Comparison of ENCODE assay signal across 8 mouse cellular contexts in the genomic region with DNA sequence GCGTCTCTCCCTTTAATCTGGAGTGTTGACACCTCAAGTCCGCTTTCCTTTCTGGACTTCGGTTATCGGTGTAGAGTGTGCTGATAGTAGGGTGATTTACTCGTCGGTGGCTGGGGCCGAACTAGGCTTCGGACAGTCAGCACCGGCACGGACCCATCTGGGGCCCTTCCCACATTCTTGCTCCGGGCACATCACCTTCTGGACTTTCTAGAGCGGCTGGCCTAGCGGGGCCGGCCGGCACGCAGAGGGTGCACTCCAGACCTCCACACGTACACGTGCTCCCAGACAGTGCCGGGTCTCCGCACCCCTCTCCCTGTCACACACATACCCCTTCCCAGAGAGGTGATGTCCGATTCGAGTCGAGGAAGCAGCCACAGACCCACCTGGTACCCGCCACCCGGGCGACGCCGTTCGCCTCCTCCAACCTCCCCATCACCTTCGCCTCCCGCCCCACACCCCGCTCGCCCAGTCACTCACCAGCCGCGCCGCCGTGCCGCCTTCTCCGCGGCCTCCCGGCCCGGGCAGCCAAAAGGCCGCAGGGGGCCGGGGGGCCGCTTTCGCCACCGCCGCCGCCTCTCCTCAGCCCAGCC. TPM values are rescaled to one million over a fixed set of nuclear protein-coding genes. Genes with fewer than 3 reads are reported as not detected.
DNase-seq lines count a peak whose midpoint lies in the region; ATAC-seq and TF ChIP-seq lines count a peak whose summit lies in the region.

No protein-coding gene starts in this region.

- peak overlapping the region; percentile 91 for H3K9ac ChIP-seq in heart, embryonic 16.5 days (ENCODE audit: low read length)
- H3K9ac ChIP-seq in lung, embryonic 14.5 days, result peak overlapping the region; percentile 94

- peaks cover 23% of the 10 kb centered on the region for H3K4me1 ChIP-seq in heart, embryonic 16.5 days (ENCODE audit: control insufficient read depth, insufficient read depth, low read length)
- H3K4me1 ChIP-seq in lung, embryonic 14.5 days (ENCODE audit: insufficient read depth), result peaks cover 12% of the 10 kb centered on the region; the same call in 1 of the 2 replicates

- H3K27me3 ChIP-seq in heart, embryonic 16.5 days (ENCODE audit: control insufficient read depth, insufficient read depth, low read length), result no peaks in the 10 kb centered on the region
- no peaks in the 10 kb centered on the region for H3K27me3 ChIP-seq in lung, embryonic 14.5 days (ENCODE audit: insufficient read depth, low read length)

- peak; percentile 44 for ATAC-seq in erythroblast, adult 5-6 weeks (replicated peaks; ENCODE audit: low FRiP score, poor library complexity, severe bottlenecking)
- ATAC-seq in heart, embryonic 16.5 days (replicated peaks; ENCODE audit: extremely low read depth, insufficient read depth, low FRiP score), result peak; percentile 26
- ATAC-seq in lung, embryonic 14.5 days (ENCODE audit: insufficient read depth), result peak; percentile 55

- no peak for TF ChIP-seq CTCF in lung, embryonic 14.5 days (IDR thresholded peaks at IDR 0.05; ENCODE audit: low read depth)

- peak; percentile 48 for DNase-seq in CD4-positive, CD25-positive, alpha-beta regulatory T cell, adult 2 months (ENCODE audit: low read depth, low spot score)
- DNase-seq in adrenal gland, postnatal 4 days (ENCODE audit: low spot score in 2 of 2), result peak; percentile 15 to 16
- peak; percentile 39 for DNase-seq in kidney, postnatal 14 days
- peak; percentile 42 for DNase-seq in lung, embryonic 14.5 days
- DNase-seq in ovary, postnatal 14 days (ENCODE audit: low spot score), result peak; percentile 30
- peak; percentile 49 for DNase-seq in thymus, postnatal 25 days

- H3K4me2 ChIP-seq in heart, embryonic 16.5 days (ENCODE audit: low read depth, low read length), result peak overlapping the region; percentile 86
- peak overlapping the region; percentile 92 for H3K4me2 ChIP-seq in lung, embryonic 14.5 days

- H3K36me3 ChIP-seq in heart, embryonic 16.5 days (ENCODE audit: control insufficient read depth, insufficient read depth), result no peaks in the 10 kb centered on the region; the same call in 1 of the 2 replicates
- peaks cover 19% of the 10 kb centered on the region; the same call in 1 of the 2 replicates for H3K36me3 ChIP-seq in lung, embryonic 14.5 days (ENCODE audit: insufficient read depth)

- WGBS in heart, embryonic 16.5 days, result under 1% methylated on average over 46 of the region's 49 CpGs
- WGBS in lung, embryonic 14.5 days, result under 1% methylated on average over 46 of the region's 49 CpGs

- H3K27ac ChIP-seq in heart, embryonic 16.5 days (ENCODE audit: low read length), result peak overlapping the region; percentile 75
- peak overlapping the region; percentile 71 for H3K27ac ChIP-seq in lung, embryonic 14.5 days (ENCODE audit: low read depth)

- 0 out of 2 replicates have a peak, but pooled peaks cover 2% of the 10 kb centered on the region for H3K9me3 ChIP-seq in heart, embryonic 16.5 days (replicated peaks; ENCODE audit: control insufficient read depth, low read length)
- no peaks in the 10 kb centered on the region for H3K9me3 ChIP-seq in lung, embryonic 14.5 days (ENCODE audit: low read depth, low read length)

- H3K4me3 ChIP-seq in heart, embryonic 16.5 days (ENCODE audit: low read length), result peak overlapping the region; percentile 90
- peak overlapping the region; percentile 87 for H3K4me3 ChIP-seq in lung, embryonic 14.5 days (ENCODE audit: low read depth, low read length)

RNA-seq across cellular contexts. Expression of gene Atp13a3, which starts 17.8 kb away (rescaled TPM):
- 10 to 100 TPM; 59.8 to 65.4 TPM for total RNA-seq in adrenal gland, postnatal 4 days (2021)
- total RNA-seq in erythroblast, adult 5-6 weeks (2015; ENCODE audit: low replicate concordance), result 46.4 and 64.9 TPM in 2 replicates
- 36.7 and 38.2 TPM in 2 replicates for total RNA-seq in erythroblast, adult 5-6 weeks (2017; ENCODE audit: low replicate concordance)
- 7.2 and 7.8 TPM in 2 replicates for polyA plus RNA-seq in heart, embryonic 16.5 days (2015; fragmentation: Nextera tagmentation; extraction: Ambion mirVana)
- polyA plus RNA-seq in lung, embryonic 14.5 days (2014; fragmentation: Nextera tagmentation; extraction: Ambion mirVana), result 17.4 and 19.9 TPM in 2 replicates

Comparison
In these comparisons a context has a peak if more than half of its experiments do, and no peak if none do; other contexts are left out.
1. Peak in every context shown above with its lines: DNase-seq, ATAC-seq, H3K4me3 ChIP-seq and H3K27ac ChIP-seq.